In the genomic region with DNA sequence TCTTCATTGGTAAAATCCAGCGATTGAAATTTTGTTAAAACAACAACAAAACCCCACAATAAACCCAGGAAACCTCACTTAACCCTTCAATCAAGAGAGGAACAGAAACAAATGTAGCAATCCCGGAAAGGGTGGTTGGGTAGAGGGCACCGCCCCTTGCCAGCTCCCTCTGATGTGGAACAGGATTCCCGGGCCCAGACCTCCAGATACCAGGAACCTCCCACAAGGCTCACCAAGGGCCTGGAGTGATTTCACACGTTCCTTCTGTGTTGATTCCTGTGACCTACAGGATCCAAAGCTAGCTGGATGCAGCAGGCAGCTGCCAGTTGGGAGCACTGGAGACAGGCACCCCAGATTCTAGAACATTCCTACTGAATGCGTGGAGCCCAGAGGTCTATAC, we compare ENCODE assay signal across 9 mouse cellular contexts. TPM values are rescaled to one million over a fixed set of nuclear protein-coding genes. Genes with fewer than 3 reads are reported as not detected.
A peak's percentile ranks its signal among the peaks of the same experiment; 100 is the strongest.
DNase-seq lines count a peak whose midpoint lies in the region; ATAC-seq lines count a peak whose summit lies in the region.
"Had no signal": no experiment of that assay in that cellular context is flagged by ENCODE, and none has a peak within 500 bp of the region (broad histone marks: within the 10 kb centered on the region; RNA-seq: fewer than 3 reads in every experiment).

No protein-coding gene starts in this region.

- peaks cover 32% of the 10 kb centered on the region for H3K4me1 ChIP-seq in heart, embryonic 15.5 days (replicated peaks)
- H3K4me1 ChIP-seq in intestine, embryonic 16.5 days (ENCODE audit: control insufficient read depth, insufficient read depth, low read length) = peaks cover 21% of the 10 kb centered on the region

- peak overlapping the region; percentile 98; the same call in 1 of the 2 replicates for H3K4me2 ChIP-seq in heart, embryonic 15.5 days
- H3K4me2 ChIP-seq in intestine, embryonic 16.5 days (ENCODE audit: low read depth, low read length) = peak overlapping the region; percentile 69; the same call in 1 of the 2 replicates

- no peak overlapping the region for H3K27ac ChIP-seq in heart, embryonic 15.5 days
- H3K27ac ChIP-seq in intestine, embryonic 16.5 days (ENCODE audit: low read length) = no peak overlapping the region

- no peak overlapping the region for H3K9ac ChIP-seq in heart, embryonic 15.5 days
- peak overlapping the region; percentile 91 for H3K9ac ChIP-seq in intestine, embryonic 16.5 days (ENCODE audit: low read depth, low read length)

- no peaks in the 10 kb centered on the region for H3K27me3 ChIP-seq in heart, embryonic 15.5 days
- no peaks in the 10 kb centered on the region for H3K27me3 ChIP-seq in intestine, embryonic 16.5 days (replicated peaks; ENCODE audit: control insufficient read depth, insufficient read depth, low read length)
- H3K27me3 ChIP-seq: Patski had no signal

- no peak for ATAC-seq in heart, embryonic 15.5 days (replicated peaks; ENCODE audit: insufficient number of reproducible peaks, insufficient read depth, low FRiP score, low read depth)
- ATAC-seq in common myeloid progenitor, adult 5-6 weeks (replicated peaks; ENCODE audit: low read depth, poor library complexity, severe bottlenecking) = peak; percentile 43
- no peak for ATAC-seq in intestine, embryonic 16.5 days
- 0 out of 2 replicates have a peak, but pooled peaks have one; percentile 24 for ATAC-seq in monocyte, adult 5-6 weeks (replicated peaks; ENCODE audit: insufficient number of reproducible peaks, low FRiP score, low TSS enrichment, poor library complexity, severe bottlenecking)
- no peak for ATAC-seq in activated CD4-positive, CD25-positive, alpha-beta regulatory T cell, adult 4 months
- ATAC-seq: Patski had no signal

- 38% methylated on average over 6 of the region's 6 CpGs for WGBS in heart, embryonic 15.5 days
- 37% methylated on average over 6 of the region's 6 CpGs for WGBS in intestine, embryonic 16.5 days

- H3K9me3 ChIP-seq in heart, embryonic 15.5 days (replicated peaks) = no peaks in the 10 kb centered on the region
- no peaks in the 10 kb centered on the region for H3K9me3 ChIP-seq in intestine, embryonic 16.5 days (ENCODE audit: control insufficient read depth, low read length)

- H3K4me3 ChIP-seq in heart, embryonic 15.5 days = peak overlapping the region; percentile 99
- H3K4me3 ChIP-seq in intestine, embryonic 16.5 days (ENCODE audit: low read length) = peak overlapping the region; percentile 99

- peaks cover 41% of the 10 kb centered on the region for H3K36me3 ChIP-seq in heart, embryonic 15.5 days
- peaks cover 24% of the 10 kb centered on the region for H3K36me3 ChIP-seq in intestine, embryonic 16.5 days (ENCODE audit: control insufficient read depth, insufficient read depth, low read length)

- no peak for DNase-seq in heart, adult 9 months (ENCODE audit: low spot score in 2 of 2)
- no peak for DNase-seq in urinary bladder, postnatal 25 days (ENCODE audit: low spot score)
- no peak for DNase-seq in urinary bladder, adult 2 months (ENCODE audit: low spot score)

RNA-seq across cellular contexts. Expression of gene Psma7, which starts 1.8 kb away (rescaled TPM):
- 347 and 368 TPM in 2 replicates for polyA plus RNA-seq in heart, embryonic 15.5 days (2015; fragmentation: Nextera tagmentation; extraction: Ambion mirVana)
- 380 and 416 TPM in 2 replicates for total RNA-seq in common myeloid progenitor, adult 5-6 weeks (2017)
- polyA plus RNA-seq in intestine, embryonic 16.5 days (2015; fragmentation: Nextera tagmentation; extraction: Ambion mirVana) = 515 and 554 TPM in 2 replicates
- total RNA-seq in monocyte, adult 5-6 weeks (2017) = 280 to 356 TPM (median 293 TPM) in 3 replicates
- 198 and 224 TPM in 2 replicates for polyA plus RNA-seq in urinary bladder, adult 2 months (2012; rRNA removed)
- polyA plus RNA-seq in activated CD4-positive, CD25-positive, alpha-beta regulatory T cell, adult 4 months (2017; shearing (Covaris generic)) = 100 to 1,000 TPM; 466 to 511 TPM

RNA-seq across cellular contexts. Expression of gene Ss18l1, which starts 1.9 kb away (rescaled TPM):
- polyA plus RNA-seq in heart, embryonic 15.5 days (2015; fragmentation: Nextera tagmentation; extraction: Ambion mirVana) = 2.5 and 4.1 TPM in 2 replicates
- 1.2 and 3.2 TPM in 2 replicates for total RNA-seq in common myeloid progenitor, adult 5-6 weeks (2017)
- polyA plus RNA-seq in intestine, embryonic 16.5 days (2015; fragmentation: Nextera tagmentation; extraction: Ambion mirVana) = 3.4 and 3.7 TPM in 2 replicates
- total RNA-seq in monocyte, adult 5-6 weeks (2017) = 3.4 to 5.8 TPM (median 5.0 TPM) in 3 replicates
- 5.2 and 6.0 TPM in 2 replicates for polyA plus RNA-seq in urinary bladder, adult 2 months (2012; rRNA removed)
- polyA plus RNA-seq in activated CD4-positive, CD25-positive, alpha-beta regulatory T cell, adult 4 months (2017; shearing (Covaris generic)) = under 1 TPM; 0.87 to 0.99 TPM

RNA-seq across cellular contexts. Expression of gene Lsm14b, which starts 15.6 kb away (rescaled TPM):
- 5.5 and 6.3 TPM in 2 replicates for polyA plus RNA-seq in heart, embryonic 15.5 days (2015; fragmentation: Nextera tagmentation; extraction: Ambion mirVana)
- total RNA-seq in common myeloid progenitor, adult 5-6 weeks (2017) = 27.1 and 45.8 TPM in 2 replicates
- polyA plus RNA-seq in intestine, embryonic 16.5 days (2015; fragmentation: Nextera tagmentation; extraction: Ambion mirVana) = 2.4 and 2.5 TPM in 2 replicates
- total RNA-seq in monocyte, adult 5-6 weeks (2017) = 38.6 to 53.9 TPM (median 53.4 TPM) in 3 replicates
- 48.7 and 51.4 TPM in 2 replicates for polyA plus RNA-seq in urinary bladder, adult 2 months (2012; rRNA removed)
- 1 to 10 TPM; 3.3 to 4.1 TPM for polyA plus RNA-seq in activated CD4-positive, CD25-positive, alpha-beta regulatory T cell, adult 4 months (2017; shearing (Covaris generic))

RNA-seq across cellular contexts. Expression of gene Mtg2, which starts 30.0 kb away (rescaled TPM):
- 24.4 and 25.8 TPM in 2 replicates for polyA plus RNA-seq in heart, embryonic 15.5 days (2015; fragmentation: Nextera tagmentation; extraction: Ambion mirVana)
- total RNA-seq in common myeloid progenitor, adult 5-6 weeks (2017) = 9.7 and 12.5 TPM in 2 replicates
- polyA plus RNA-seq in intestine, embryonic 16.5 days (2015; fragmentation: Nextera tagmentation; extraction: Ambion mirVana) = 25.4 and 31.0 TPM in 2 replicates
- total RNA-seq in monocyte, adult 5-6 weeks (2017) = 13.7 to 21.6 TPM (median 15.9 TPM) in 3 replicates
- 25.0 and 33.0 TPM in 2 replicates for polyA plus RNA-seq in urinary bladder, adult 2 months (2012; rRNA removed)
- 10 to 100 TPM; 27.0 to 39.1 TPM for polyA plus RNA-seq in activated CD4-positive, CD25-positive, alpha-beta regulatory T cell, adult 4 months (2017; shearing (Covaris generic))

Comparison
In these comparisons a context has a peak if more than half of its experiments do, and no peak if none do; other contexts are left out.
1. ATAC-seq: peak in common myeloid progenitor, adult 5-6 weeks (single experiment) and monocyte, adult 5-6 weeks (single experiment); none in heart, embryonic 15.5 days (single experiment), intestine, embryonic 16.5 days (single experiment) and activated CD4-positive, CD25-positive, alpha-beta regulatory T cell, adult 4 months (single experiment).